Mouse (Mus musculus): ENCODE data around the gene Mrps6. TPM values are rescaled to one million over a fixed set of nuclear protein-coding genes. Genes with fewer than 3 reads are reported as not detected.
"Not testable (repeated sequence)": the region's sequence is repeated elsewhere in the genome, so short reads cannot be mapped to it uniquely, and the experiment has no call there.

Gene Mrps6
- total RNA-seq, 2 experiments from 2014 or later, result 60.6 to 63.2 TPM

DNA sequence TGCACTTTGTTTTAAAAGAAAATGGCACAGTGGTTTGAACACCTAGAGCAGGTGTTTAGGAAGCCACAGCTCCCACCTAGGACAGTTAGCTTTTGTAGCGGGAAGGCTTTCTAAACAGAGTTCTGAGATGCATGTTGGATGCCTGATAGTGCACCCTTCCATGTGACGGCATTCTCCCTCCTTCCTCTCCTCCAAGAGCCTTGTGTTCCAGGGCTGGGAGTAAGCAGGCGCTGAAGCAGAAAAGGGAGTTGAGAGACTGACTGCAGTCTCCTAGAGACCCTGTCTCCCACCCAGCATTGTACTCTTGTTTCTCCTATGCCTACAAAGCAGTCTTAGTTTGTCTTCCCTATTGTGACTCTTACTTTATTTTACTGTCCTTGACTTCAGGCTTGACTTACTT, 2.1 kb downstream of the Mrps6 start:
- intact Hi-C loops (cut with DNase I), result no loop called here
- DNase-seq (ENCODE audit: low spot score), result no peak

DNA sequence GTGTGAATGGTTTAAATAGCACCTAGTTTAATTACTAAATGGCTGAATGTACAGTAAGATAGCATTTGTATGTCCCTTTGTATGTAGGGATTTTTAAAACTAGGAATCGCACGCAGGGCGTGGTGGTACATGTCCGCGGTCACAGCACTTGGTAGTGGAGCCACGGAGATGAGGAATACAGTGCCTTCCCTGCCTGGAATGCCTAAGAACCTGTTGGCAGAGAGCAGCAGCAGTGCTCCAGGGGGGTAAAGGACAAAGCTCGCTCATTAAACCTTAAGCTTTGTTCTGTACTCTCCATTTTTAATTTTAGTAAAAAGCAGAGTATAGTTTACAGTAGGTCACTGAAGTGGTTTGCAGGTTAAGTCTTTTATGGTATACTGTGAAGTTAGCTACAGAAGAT, 3.5 kb downstream of the Mrps6 start:
- intact Hi-C loops (cut with DNase I), result no loop called here

DNA sequence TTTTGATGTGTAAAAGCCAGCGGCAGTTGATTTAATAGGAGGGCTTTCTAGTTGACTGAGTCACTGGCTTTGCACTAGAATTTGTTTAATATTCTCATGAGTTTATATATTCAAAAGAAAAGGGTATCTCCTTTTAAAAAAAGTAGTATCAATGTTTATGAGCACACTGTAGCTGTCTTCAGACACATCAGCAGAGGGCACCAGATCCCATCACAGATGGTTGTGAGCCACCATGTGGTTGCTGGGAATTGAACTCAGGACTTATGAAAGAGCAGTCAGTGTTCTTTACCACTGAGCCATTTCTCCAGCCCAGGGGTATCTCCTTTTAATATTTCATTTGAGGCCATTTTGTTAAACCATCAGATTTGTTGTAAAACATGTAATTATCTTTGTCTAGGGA, 4.8 kb downstream of the Mrps6 start:
- intact Hi-C loops (cut with DNase I), result no loop called here
- DNase-seq (ENCODE audit: low spot score), result no peak

More for the DNA sequence above, 3.5 kb downstream of the Mrps6 start:
- DNase-seq (ENCODE audit: low spot score), result no peak

DNA sequence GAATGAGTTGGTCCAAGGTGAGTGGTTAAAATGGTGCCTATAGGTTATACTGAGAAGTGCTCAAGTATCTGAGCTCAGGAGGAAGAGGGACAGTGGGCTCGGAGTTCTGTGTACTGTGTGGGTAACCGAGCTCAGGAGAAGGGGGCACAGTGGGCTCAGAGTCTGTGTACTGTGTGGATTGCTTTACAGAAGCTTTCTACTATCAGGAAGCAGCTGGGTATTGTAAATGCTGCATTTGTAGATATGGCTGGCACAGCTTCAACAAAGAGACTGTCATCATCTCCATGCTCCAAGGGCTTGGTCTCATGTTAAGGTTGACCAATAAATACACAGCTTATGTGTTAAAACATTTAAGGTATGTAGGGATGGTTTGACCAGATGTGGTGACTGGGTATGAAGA, 6.7 kb downstream of the Mrps6 start:
- intact Hi-C loops (cut with DNase I), result no loop called here
- DNase-seq (ENCODE audit: low spot score), result no peak

DNA sequence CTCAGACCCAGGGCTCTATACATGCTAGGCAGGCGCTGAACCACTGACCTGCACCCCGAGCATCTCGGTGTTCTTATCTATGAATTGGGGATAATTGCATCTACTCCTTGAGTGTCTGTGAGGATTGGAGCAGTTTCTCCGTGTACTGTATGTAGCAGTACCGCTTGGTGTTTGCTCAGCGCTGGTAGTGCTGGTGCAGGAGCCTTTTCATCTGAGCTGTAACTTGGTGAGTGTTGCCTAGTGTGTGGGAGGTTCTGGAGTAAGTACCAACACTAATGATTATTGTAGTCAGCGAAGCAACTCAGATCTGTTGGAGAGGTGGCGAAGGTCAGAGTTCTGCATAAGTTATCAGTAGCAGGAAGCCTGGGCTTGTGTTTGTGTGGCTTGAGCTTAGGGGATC, 12.3 kb downstream of the Mrps6 start:
- DNase-seq (ENCODE audit: low spot score), result no peak
- intact Hi-C loops (cut with DNase I), result no loop called here

DNA sequence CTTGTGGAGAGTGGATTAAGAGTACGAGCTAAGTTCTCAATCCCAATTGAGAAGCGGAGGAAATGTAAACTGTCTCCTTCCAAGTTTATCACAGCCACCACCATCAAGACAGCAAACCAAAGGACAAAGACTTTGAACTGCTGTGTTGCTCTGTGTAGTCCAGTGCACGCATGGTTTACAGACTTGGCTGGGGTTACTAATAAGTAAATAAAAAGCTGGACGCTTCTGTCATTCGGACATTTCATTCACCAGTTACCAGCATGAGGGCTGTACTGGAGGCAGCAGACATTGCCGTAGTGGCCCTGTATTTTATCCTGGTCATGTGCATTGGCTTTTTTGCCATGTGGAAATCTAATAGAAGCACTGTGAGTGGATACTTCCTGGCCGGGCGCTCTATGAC, 18.7 kb downstream of the Mrps6 start:
- intact Hi-C loops (cut with DNase I), result no loop called here
- no peak for DNase-seq (ENCODE audit: low spot score)

DNA sequence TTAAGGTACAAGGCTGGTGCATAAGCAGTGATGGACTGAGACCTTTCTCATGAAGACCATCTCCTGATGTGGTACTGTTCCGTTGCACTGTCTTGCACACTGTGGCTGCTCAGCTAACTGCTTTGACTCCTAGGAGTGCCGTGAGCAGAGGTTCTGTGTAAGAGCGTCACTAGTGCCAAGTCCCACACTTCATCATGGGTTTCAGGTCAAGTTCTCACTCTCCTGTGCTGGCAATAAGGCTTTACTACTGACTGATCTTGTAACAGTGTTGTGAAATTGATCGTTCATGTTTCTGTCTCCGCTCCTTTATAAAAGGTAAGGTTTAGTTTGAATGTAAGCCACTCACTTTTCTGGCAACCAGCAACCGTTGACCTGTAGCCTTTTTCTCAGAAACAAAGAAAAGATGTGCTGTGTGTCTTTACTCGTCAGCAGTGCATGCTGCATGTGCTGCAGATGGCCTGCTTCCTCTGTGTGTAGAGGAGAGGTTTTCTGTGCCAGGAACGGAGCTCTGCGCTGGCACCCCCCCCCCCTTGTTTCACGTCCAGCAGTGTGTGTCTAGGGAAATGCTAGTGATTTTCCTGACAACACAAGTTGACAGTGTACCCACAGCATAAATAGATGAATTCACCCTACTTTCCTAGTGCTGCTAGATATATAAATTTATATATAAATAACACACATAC, 25.8 kb downstream of the Mrps6 start:
- no peak for DNase-seq (ENCODE audit: low spot score)
- intact Hi-C loops (cut with DNase I), result no loop called here

DNA sequence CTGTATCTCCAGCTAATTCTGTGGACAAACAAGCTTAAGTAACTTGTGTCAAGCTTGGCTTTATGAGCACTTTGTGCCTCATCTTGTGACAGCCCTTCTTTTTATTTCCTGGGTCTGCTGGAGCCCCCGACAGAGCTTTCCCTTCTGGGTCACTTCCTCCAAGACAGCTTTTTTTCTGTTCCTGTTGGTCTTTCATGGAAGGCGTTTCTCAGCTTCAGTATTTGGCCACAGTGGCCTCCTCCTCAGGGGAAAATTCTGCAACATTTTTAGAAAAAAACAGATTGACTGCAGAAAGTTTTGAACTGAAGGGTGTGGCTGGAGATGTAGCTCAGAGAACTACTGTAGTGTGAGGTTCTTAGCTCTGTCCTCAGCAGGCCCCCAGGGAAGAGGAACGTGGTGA, 31.2 kb downstream of the Mrps6 start:
- no peak for DNase-seq (ENCODE audit: low spot score)
- intact Hi-C loops (cut with DNase I), result no loop called here

DNA sequence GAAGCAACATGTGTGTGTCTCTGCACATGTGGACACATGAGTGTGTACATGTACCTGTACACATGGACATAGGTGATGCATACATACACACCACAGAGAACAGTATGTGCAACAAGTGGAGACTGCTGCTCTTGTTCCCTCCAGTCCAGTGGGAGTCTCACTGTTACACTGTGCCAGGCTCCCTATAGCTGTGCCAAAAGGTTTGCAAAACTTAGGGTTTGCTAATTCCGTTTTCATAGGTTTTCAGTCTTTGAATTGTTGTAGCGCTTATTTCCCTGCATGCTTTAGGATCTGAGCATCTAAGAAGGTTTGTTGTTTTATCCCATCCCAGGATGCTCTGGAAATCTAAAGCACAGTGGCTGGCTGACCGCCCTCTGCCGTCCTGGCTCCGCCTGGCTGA, 33.8 kb downstream of the Mrps6 start:
- intact Hi-C loops (cut with DNase I), result no loop called here

DNA sequence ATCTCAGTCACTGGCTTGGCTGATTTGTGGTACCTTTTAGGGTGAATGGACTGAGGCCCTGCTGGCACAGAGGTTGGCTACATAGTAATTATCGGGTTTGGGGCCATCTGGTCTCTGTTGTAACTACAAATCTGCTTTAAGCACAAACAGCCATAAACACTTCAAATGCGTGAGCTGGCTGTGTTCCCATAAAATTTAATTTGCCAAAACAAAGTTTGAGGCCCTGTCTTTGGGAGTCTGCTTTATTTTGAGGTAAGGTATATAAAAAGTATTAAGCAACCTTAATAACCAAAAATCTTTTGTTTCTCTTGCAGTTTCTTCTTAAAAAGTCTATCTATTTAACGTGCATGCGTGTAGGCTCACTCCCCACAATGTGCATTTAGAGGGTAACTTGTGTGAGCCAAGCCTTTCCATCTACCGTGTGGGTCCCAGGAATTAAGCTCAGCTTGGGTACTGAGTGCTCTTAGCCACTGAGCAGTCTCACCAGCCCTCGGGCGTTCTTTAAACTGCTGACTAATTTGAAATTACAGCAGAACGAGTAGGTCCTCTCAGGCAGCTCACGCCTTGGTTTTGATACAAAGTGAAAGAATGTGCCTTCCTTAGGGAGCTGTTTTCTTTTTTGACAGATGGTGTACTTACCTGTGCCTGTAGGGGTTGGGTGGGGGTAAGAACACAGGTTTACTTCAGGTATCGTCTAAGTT, 40.4 kb downstream of the Mrps6 start:
- no peak for DNase-seq (ENCODE audit: low spot score)
- intact Hi-C loops (cut with DNase I), result no loop called here

More for the DNA sequence above, 33.8 kb downstream of the Mrps6 start:
- no peak for DNase-seq (ENCODE audit: low spot score)

DNA sequence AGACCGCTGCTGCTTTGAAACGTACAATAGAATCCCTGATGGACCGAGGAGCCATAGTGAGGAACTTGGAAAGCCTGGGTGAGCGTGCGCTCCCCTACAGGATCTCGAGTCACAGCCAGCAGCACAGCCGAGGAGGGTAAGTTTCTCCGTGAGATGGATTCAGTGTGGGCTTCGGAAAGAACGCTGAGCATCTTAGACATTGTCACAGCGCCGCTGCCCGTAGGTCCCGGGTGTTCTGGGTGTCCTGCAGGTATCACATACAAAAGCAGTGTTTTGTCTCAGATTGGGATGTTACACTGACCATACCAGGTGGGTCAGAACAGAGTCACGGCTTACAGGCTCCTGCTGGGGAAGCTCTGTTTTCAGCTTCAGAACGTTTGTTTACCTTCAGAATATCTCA, 41.5 kb downstream of the Mrps6 start:
- intact Hi-C loops (cut with DNase I), result no loop called here

DNA sequence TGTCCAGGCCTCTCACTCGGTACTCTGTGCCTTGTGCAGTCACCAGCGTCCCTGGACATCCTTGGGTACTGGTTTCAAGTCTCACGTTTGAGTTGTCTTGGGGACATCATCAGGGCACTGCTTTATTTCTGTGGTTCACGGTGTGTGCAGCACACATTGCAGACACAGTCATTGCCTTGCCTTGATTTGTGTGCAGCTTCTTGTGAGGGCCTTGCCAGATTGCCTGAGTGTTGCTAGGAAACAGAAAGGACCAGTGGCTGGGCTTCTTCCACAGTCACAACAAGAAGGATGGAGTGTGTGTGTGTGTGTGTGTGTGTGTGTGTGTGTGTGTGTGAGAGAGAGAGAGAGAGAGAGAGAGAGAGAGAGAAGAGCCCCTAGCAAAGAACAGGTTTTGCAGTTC, 42.0 kb downstream of the Mrps6 start:
- no peak for DNase-seq (ENCODE audit: low spot score)
- intact Hi-C loops (cut with DNase I), result no loop called here

More for the DNA sequence above, 41.5 kb downstream of the Mrps6 start:
- DNase-seq (ENCODE audit: low spot score), result no peak

DNA sequence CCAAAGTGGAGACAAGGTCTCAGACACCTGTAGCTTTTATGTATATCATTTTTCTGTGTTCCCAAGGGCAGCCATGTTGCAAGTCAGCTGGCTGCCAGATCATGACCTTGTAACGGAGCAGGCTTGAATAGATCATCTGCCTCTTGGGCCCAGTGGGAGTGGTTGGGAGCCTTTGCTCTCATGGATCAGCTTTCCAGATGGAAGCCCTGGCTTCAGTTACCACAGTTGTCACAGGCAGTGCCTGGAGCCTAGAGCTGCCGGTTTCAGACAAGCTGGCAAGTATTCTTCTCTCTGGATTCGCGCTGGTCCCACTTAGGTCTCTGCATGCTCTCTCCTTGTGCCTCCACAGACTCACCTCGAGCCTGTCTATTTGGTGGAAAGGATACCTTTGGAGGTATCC, 44.0 kb downstream of the Mrps6 start:
- no peak for DNase-seq (ENCODE audit: low spot score)
- intact Hi-C loops (cut with DNase I), result no loop called here

DNA sequence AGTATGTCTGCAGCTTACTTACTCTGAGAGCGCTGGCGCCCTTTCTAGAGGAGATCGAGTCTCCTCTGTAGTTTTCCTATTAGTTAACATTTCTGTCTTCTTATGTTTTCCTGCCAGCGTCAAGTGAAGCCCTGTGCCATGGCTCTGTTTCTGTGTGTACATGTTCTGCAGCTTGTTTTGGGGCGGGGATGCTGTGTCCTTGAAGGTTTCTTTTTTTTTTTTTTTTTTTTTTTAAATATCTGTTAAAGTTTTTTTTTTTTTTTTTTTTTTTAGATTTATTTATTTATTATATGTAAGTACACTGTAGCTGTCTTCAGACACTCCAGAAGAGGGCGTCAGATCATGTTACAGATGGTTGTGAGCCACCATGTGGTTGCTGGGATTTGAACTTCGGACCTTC, 44.9 kb downstream of the Mrps6 start:
- not testable (repeated sequence) for DNase-seq (ENCODE audit: low spot score)

DNA sequence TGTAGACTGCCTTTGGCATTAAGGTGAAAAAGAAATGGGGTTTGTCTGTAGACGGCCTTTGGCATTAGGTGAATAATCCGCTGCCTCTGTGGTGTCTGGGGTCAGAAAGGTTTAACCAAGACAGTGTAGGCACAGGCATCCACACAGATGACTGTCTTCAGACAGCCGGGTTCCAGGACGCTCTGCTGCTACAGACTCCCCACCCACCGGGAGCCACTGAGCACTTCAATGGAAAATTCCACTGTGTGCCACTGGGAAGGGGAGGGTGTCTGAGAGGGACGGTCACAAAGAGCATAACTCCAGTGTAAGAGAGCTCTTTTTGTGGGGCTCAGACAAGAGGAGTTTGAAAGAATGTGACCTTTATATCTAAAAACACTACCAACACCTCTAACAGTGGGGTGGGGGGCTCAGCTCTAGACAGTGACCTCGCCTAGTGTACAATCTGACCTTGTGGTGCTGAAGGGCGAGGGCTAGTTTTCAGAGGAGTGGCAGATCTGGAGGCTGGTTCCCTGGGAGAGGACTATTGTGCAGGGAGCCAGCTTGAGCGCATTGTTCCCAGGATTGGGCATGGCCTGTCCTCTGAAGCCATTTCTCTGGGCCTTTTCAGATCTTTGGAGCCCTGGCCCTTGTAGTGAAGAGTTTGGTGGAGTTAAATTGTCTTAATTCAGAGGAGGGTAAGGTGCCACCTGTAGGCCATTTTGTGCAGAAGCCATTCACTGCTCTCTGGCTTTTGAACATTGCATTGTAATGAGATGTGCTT, 45.7 kb downstream of the Mrps6 start:
- intact Hi-C loops (cut with DNase I), result no loop called here

More for the DNA sequence above, 44.9 kb downstream of the Mrps6 start:
- intact Hi-C loops (cut with DNase I), result not testable (repeated sequence)

DNA sequence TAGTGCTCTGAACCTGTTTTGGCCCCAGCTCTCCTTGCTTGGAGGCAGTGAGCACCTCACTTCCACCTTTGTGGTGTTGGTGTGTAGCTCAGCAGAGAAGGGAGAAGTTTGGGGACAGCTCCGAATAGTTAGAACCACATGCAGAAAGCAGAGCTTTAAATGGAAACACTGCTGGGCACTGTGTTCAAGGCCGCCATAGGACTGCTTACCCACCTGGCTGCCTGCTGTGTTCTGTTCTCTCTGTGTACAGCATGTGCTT, 46.2 kb downstream of the Mrps6 start:
- intact Hi-C loops (cut with DNase I), result no loop called here
- no peak for DNase-seq (ENCODE audit: low spot score)

More for the DNA sequence above, 45.7 kb downstream of the Mrps6 start:
- DNase-seq (ENCODE audit: low spot score), result no peak

DNA sequence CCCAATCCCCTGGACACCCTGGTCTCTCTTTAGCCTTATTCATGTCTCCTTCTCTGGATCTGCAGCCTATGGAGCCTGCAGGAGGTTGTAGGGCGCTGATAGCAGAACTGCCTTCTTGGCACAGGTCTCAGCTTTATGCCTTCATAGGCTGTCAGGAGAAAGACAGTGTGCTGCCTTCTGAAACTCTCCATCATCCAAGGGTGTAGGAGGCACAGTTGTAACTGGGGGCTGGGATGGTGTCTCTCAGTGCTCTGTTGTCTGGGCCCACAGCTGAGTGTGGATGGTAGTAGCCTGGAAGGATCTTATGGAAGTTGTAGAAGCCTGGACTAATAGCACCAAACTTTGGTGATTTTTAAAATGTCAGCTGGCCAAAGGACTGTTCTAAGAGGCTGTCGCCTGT, 46.9 kb downstream of the Mrps6 start:
- intact Hi-C loops (cut with DNase I), result loop anchor here (5.0 kb wide), 1 partner anchor 48 kb away; the partner anchor contains the start of genes Gm49711, Mrps6 and Slc5a3
- no peak for DNase-seq (ENCODE audit: low spot score)

DNA sequence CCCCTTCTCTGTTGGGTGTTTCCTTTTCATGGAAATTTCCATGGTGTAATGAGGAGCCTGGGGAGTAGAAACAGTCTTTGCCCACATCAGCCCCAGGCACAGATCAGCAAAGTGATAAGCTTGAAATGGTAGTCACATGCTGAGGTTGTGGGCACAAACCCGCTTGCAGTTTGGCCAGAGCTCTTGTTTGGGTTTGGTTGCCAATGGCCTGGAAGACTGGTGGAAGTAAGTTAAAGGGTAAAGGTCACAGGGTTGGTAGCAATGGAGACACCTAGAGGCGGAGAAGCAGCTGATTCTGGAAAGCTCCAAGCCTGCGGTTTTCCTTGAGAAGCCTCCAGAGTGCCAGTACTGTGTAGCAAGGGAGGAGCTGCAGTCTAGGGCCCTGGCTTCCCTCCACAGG, 47.6 kb downstream of the Mrps6 start:
- intact Hi-C loops (cut with DNase I), result loop anchor here (5.0 kb wide), 1 partner anchor 48 kb away; the partner anchor contains the start of genes Gm49711, Mrps6 and Slc5a3
- DNase-seq (ENCODE audit: low spot score), result no peak

DNA sequence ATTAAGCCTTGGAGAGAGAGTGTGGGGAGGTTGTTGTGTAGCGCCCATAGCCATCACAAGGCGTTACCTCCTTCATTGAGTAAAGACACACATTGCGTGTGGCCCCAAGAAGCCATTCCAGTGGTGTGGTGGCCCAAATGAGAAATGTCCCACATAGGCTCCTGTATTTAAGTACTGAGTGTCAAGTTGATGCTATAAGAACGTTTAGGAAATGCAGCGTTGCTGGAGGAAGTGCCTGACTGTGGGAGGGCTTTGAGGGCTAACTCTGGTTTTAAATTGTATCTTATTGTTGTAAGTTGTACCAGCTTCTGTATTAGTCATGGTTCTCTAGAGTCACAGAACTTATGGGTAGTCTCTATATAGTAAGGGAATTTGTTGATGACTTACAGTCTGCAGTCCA, 49.3 kb downstream of the Mrps6 start:
- DNase-seq (ENCODE audit: low spot score), result no peak
- intact Hi-C loops (cut with DNase I), result loop anchor here (5.0 kb wide), 1 partner anchor 50 kb away; the partner anchor contains the start of genes Gm49711, Mrps6 and Slc5a3

DNA sequence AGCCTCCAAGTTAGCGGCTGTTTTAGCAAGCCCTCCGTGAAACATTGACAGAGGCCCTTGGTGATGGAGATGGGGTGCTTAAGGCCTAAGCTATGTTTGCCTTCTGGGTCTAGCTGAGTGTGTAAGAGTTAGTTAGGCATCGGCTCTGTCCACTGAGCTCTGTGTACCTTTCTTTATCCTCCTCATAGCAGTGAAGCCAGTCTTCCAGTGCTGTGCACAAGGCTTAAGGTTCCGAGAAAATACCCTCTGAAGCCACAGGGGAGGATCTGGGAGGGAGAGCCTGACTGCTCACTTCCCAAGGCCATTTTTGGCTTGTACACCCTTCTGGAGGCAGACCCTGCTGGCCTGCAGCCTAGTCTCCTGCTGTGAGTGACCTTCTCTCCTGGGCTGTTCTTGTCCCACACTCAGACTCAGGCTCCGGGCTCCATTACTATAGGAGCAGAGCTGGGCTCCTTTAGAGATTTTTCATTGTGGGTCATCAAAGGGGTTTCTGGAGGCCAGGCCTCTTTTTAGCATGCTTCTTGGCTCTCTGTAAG, 56.7 kb downstream of the Mrps6 start:
- DNase-seq (ENCODE audit: low spot score), result no peak
- intact Hi-C loops (cut with DNase I), result no loop called here

Data from heart, postnatal 25 days (tissue).